8 mouse cellular contexts compared by ENCODE assay signal in the genomic region with DNA sequence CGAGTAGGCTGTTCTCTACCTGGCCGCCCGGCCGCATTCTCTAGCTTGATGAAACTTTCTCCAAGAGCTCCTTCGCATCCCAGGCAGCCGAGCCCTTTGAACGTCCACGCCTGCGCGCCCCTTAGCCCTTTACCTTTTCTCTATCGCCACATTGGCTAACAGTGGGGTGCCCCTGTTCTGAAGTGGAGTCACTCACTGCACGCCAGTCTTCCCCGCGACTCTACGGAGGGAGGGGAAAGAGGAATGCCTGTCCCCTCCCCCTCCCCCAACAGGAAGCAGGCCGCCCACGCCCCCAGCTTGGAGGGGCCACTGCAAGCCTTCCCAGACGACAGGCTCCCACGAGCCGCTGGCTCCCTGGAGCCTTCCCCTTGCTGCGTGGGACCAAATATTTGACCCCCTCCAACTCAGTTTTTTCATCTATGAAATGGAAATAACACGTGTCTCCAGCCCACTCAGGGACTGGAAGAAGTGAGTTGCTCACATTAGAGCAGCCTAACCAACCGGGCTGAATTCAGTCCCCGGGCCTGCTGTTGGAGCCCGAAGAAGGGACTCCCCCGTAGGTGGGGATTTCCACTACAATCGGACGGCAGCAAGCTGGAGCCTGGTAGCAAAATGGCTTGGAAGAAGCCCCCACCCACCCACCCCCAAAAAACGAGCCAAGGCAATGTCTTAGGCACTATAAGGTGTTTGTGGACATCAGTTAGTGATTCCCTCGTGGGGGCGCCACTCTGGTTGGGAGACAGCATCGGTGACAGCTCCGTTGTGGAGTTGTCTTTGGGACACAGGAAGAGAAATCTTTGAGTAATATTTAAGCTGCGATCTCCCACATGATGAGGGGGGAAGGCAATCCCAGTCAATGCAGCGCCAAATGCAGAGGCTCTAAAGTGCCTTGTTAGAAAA. TPM values are rescaled to one million over a fixed set of nuclear protein-coding genes. Genes with fewer than 3 reads are reported as not detected.
A peak's percentile ranks its signal among the peaks of the same experiment; 100 is the strongest.
DNase-seq lines count a peak whose midpoint lies in the region; ATAC-seq lines count a peak whose summit lies in the region.

A gene (minus strand): TSS at position 206 of the 900 bp plus-strand sequence.

- DNase-seq in CD4-positive, CD25-positive, alpha-beta regulatory T cell, adult 2 months (ENCODE audit: low read depth, low spot score): peak; percentile 79
- DNase-seq in Muller cell, postnatal 12 days (ENCODE audit: inconsistent ontology term): peak; percentile 60
- peak in 1 of 2 experiments; percentile 55 for DNase-seq in left cerebral cortex, postnatal 25 days (ENCODE audit: low spot score in 2 of 2)
- peak; percentile 59 for DNase-seq in thymus, postnatal 0 days (ENCODE audit: low spot score)
- DNase-seq in ovary, postnatal 36 days (ENCODE audit: low spot score): no peak

- H3K4me2 ChIP-seq in forebrain, embryonic 15.5 days (replicated peaks): peak within 1 kb of the TSS; percentile 97

- peak within 1 kb of the TSS; percentile 44; the same call in 1 of the 2 replicates for H3K27ac ChIP-seq in forebrain, embryonic 15.5 days (replicated peaks)

- H3K4me1 ChIP-seq in forebrain, embryonic 15.5 days: peaks cover 46% of the 10 kb centered on the region

- intact Hi-C loops in left cerebral cortex, postnatal 25 days (cut with DNase I): loop anchor here (5.0 kb wide), 1 partner anchor 125 kb away; a partner anchor contains a TSS

- ATAC-seq in forebrain, embryonic 15.5 days (replicated peaks): no peak; the same call in none of the 2 replicates
- ATAC-seq in hematopoietic stem cell, adult 5-6 weeks (replicated peaks in 1 of 2; ENCODE audit: insufficient read depth in 1 of 2, low FRiP score in 2 of 2, low TSS enrichment in 1 of 2, low read depth in 1 of 2, poor library complexity in 2 of 2, severe bottlenecking in 2 of 2): no peak
- ATAC-seq in megakaryocyte progenitor cell, adult 5-6 weeks (replicated peaks; ENCODE audit: poor library complexity): no peak

- H3K4me3 ChIP-seq in forebrain, embryonic 15.5 days: peak within 1 kb of the TSS; percentile 87

- peak within 1 kb of the TSS; percentile 78 for H3K9ac ChIP-seq in forebrain, embryonic 15.5 days (replicated peaks)

- no peaks in the 10 kb centered on the region for H3K9me3 ChIP-seq in forebrain, embryonic 15.5 days

- 1% methylated on average over 35 of the region's 35 CpGs for whole genome bisulfite sequencing in forebrain, embryonic 15.5 days

- peaks cover 28% of the 10 kb centered on the region for H3K27me3 ChIP-seq in forebrain, embryonic 15.5 days

- no peaks in the 10 kb centered on the region for H3K36me3 ChIP-seq in forebrain, embryonic 15.5 days

RNA-seq across cellular contexts. Expression of the gene that starts here (rescaled TPM):
- polyA plus RNA-seq in forebrain, embryonic 15.5 days (2015; fragmentation: Nextera tagmentation; extraction: Ambion mirVana): 5.9 and 6.7 TPM in 2 replicates
- total RNA-seq in hematopoietic stem cell, adult 5-6 weeks (2017): 18.6 and 23.2 TPM in 2 replicates
- total RNA-seq in left cerebral cortex, postnatal 25 days (2021): 10 to 100 TPM; 21.6 to 22.1 TPM
- total RNA-seq in megakaryocyte progenitor cell, adult 5-6 weeks (2015): 28.2 and 31.7 TPM in 2 replicates
- total RNA-seq in megakaryocyte progenitor cell, adult 5-6 weeks (2017): 13.5 and 13.6 TPM in 2 replicates
- polyA plus RNA-seq in thymus, postnatal 0 days (2015; fragmentation: Nextera tagmentation; extraction: Ambion mirVana): 13.1 and 13.9 TPM in 2 replicates
